Mouse (Mus musculus): ENCODE results near the gene Mthfd1.

Mthfd1 gene

GRCm38 (mm10) chr12:76263876-76264275 lies 8.8 kb downstream of the Mthfd1 start:
- in situ Hi-C loops (cut with MboI): no loop called here

GRCm38 (mm10) chr12:76264325-76264965 lies 9.3 kb downstream of the Mthfd1 start:
- in situ Hi-C loops (cut with MboI): no loop called here

GRCm38 (mm10) chr12:76265001-76265400 lies 9.9 kb downstream of the Mthfd1 start:
- in situ Hi-C loops (cut with MboI): no loop called here

- in situ Hi-C loops (cut with MboI): no loop called here
These were observed 11.8 kb downstream of the Mthfd1 start for GRCm38 (mm10) chr12:76266875-76267274.

GRCm38 (mm10) chr12:76268686-76269085 lies 13.6 kb downstream of the Mthfd1 start:
- in situ Hi-C loops (cut with MboI): no loop called here

- in situ Hi-C loops (cut with MboI): no loop called here
These were observed 14.1 kb downstream of the Mthfd1 start for GRCm38 (mm10) chr12:76269196-76269595.

- in situ Hi-C loops (cut with MboI): no loop called here
These were observed 16.4 kb downstream of the Mthfd1 start for GRCm38 (mm10) chr12:76271516-76271915.

GRCm38 (mm10) chr12:76272610-76273524 lies 17.8 kb downstream of the Mthfd1 start:
- in situ Hi-C loops (cut with MboI): no loop called here

GRCm38 (mm10) chr12:76278209-76278608 lies 23.1 kb downstream of the Mthfd1 start:
- in situ Hi-C loops (cut with MboI): no loop called here

GRCm38 (mm10) chr12:76280556-76280955 lies 25.5 kb downstream of the Mthfd1 start:
- in situ Hi-C loops (cut with MboI): no loop called here

GRCm38 (mm10) chr12:76281111-76281660 lies 26.1 kb downstream of the Mthfd1 start:
- in situ Hi-C loops (cut with MboI): no loop called here

- in situ Hi-C loops (cut with MboI): no loop called here
These were observed 27.0 kb downstream of the Mthfd1 start for GRCm38 (mm10) chr12:76282132-76282531.

GRCm38 (mm10) chr12:76282532-76283173 lies 27.6 kb downstream of the Mthfd1 start:
- in situ Hi-C loops (cut with MboI): no loop called here

- in situ Hi-C loops (cut with MboI): no loop called here
These were observed 30.3 kb downstream of the Mthfd1 start for GRCm38 (mm10) chr12:76285418-76285817.

GRCm38 (mm10) chr12:76287986-76288385 lies 32.9 kb downstream of the Mthfd1 start:
- in situ Hi-C loops (cut with MboI): no loop called here

- in situ Hi-C loops (cut with MboI): no loop called here
These were observed 33.4 kb downstream of the Mthfd1 start for GRCm38 (mm10) chr12:76288494-76288893.

- in situ Hi-C loops (cut with MboI): no loop called here
These were observed 34.3 kb downstream of the Mthfd1 start for GRCm38 (mm10) chr12:76289428-76289827.

GRCm38 (mm10) chr12:76290271-76290670 lies 35.2 kb downstream of the Mthfd1 start:
- in situ Hi-C loops (cut with MboI): no loop called here

- in situ Hi-C loops (cut with MboI): no loop called here
These were observed 38.1 kb downstream of the Mthfd1 start for GRCm38 (mm10) chr12:76293192-76293591.

- in situ Hi-C loops (cut with MboI): no loop called here
These were observed 42.7 kb downstream of the Mthfd1 start for GRCm38 (mm10) chr12:76297830-76298229.

- in situ Hi-C loops (cut with MboI): no loop called here
These were observed 44.3 kb downstream of the Mthfd1 start for GRCm38 (mm10) chr12:76299361-76299906.

GRCm38 (mm10) chr12:76300367-76300766 lies 45.3 kb downstream of the Mthfd1 start:
- in situ Hi-C loops (cut with MboI): no loop called here

All from mature B cell (primary cell).